Mouse (Mus musculus): Measurements from ENCODE around the gene Lpar3. TPM values are rescaled to one million over a fixed set of nuclear protein-coding genes. Genes with fewer than 3 reads are reported as not detected.

Lpar3 gene
- polyA plus RNA-seq, 1 experiment from 2014 or later: not detected

DNA sequence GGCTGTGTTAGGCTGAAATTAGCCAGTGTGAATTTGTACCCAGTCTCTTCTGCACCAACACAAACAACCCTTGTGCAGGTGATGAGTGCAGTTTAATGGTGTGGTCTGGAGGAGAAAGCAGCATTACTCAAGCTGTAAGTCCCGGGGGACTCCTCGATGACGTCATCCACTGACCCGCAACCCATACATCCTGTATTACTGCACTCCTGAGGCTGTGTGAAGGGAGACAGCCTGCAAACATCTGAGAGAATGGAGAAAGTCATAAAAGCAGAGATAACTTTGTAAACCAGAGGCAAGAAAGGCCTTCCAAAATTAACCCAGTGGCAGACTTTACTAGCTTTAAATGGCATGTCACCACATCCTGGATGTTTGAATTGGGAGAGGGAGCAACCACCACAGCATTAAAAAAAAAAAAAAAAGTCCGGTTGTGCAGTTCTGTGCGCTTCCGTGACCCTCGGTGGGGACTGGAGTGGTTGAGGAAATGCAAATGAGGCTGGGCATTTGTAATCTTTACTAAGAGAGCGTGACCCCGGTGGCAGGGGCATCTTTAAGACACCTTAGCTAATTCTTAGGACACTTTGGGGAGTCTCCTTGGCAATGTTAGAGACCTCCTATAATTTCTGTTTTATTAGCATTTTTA lies 36.8 kb downstream of the Lpar3 start:
- Histone ChIP-seq H3K79me2 (ENCODE audit: inconsistent target) (no peaks in the 10 kb centered on the region), H3K4me3 (ENCODE audit: inconsistent target) (no peak overlapping the region), H3K27ac (no peak overlapping the region), H3K36me3 (ENCODE audit: inconsistent target) (no peaks in the 10 kb centered on the region)
- WGBS (ENCODE audit: missing documents): 18% methylated on average over 10 of the region's 10 CpGs

DNA sequence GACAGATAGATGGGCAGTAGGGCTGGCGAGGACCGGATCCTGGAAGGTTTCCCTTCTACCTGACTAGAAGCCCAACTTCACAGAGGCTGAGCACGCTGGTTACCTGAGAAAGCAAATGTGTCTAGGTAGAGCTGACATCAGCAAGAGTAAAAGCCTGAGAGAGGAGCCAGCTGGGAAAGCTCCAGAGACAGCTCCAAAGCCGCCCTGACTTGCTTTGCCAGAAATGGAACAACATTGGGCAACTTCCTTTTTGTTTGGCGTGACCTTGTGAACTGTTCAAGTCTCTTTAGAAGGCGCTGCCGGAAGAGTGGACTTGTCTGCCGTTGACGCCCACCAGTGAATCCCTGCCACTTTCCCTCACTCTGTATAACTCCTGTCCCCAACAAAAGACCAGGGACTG lies 39.4 kb downstream of the Lpar3 start:
- no peaks in the 10 kb centered on the region for H3K36me3 ChIP-seq (ENCODE audit: inconsistent target)
- no peaks in the 10 kb centered on the region for H3K79me2 ChIP-seq (ENCODE audit: inconsistent target)
- no peak overlapping the region for H3K4me3 ChIP-seq (ENCODE audit: inconsistent target)
- no peak overlapping the region for H3K27ac ChIP-seq
- 68% methylated on average over 9 of the region's 9 CpGs for WGBS (ENCODE audit: missing documents)

DNA sequence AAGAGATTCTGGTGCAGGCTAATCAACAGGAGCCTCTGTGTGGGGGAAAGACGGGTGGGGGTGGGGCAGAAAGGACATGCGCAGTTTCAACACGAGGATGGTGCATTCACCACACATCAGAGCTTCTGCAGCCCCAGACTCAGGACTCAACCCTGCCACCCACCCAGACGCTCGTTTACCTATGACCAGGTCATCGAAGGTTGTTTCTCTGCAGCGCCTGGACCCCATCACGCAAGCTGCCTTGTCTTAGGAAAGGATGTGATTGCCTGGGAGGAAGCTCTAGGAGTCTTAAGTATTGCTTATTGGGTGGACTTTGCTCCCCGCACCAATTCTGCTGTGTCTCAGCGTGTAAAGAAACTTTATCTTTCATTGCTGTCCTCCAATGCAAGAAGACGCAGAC lies 40.1 kb downstream of the Lpar3 start:
- no peak overlapping the region for H3K27ac ChIP-seq
- no peaks in the 10 kb centered on the region for H3K36me3 ChIP-seq (ENCODE audit: inconsistent target)
- H3K79me2 ChIP-seq (ENCODE audit: inconsistent target): no peaks in the 10 kb centered on the region
- H3K4me3 ChIP-seq (ENCODE audit: inconsistent target): no peak overlapping the region
- WGBS (ENCODE audit: missing documents): 86% methylated on average over 11 of the region's 11 CpGs

DNA sequence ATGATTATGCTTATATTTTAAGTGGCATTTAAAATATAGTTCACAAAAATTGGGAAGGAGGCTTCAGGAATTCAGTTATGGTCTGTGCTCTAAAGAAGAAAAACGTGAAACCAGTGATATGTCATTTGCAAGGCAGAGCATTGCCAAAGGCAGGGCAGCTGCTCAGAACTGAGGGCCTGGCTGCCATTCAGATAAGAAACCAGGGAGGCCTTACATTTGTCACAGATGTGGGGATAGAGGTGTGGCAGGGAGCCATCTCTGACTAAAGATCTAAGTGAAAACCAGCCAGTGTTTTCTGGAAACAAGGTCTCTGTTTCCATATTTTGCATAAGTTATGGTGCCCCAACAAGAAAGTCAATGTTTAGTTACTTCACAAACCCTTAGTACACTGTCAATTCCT lies 41.8 kb downstream of the Lpar3 start:
- no peaks in the 10 kb centered on the region for H3K79me2 ChIP-seq (ENCODE audit: inconsistent target)
- H3K36me3 ChIP-seq (ENCODE audit: inconsistent target): no peaks in the 10 kb centered on the region
- 67% methylated on average over 1 of the region's 1 CpGs for WGBS (ENCODE audit: missing documents)
- H3K27ac ChIP-seq: no peak overlapping the region
- no peak overlapping the region for H3K4me3 ChIP-seq (ENCODE audit: inconsistent target)

DNA sequence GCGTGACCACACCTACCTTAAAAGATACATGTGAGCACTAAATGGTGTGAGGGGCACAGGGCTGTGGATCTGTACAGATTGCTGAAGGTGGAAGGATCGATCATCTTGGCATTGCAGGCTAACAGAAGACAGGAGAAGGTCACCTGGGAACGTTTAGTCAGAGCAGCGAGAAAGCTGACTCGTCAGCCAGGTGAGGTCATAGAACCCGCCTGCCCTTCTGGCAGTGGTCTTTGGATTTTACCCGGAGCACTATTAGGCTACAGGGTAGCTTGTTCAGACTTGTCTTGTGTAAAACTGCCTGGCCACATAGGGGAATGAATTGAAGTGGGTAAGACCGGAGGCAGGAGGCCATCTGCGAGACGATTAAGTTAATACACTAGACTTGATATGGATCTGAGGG lies 43.4 kb downstream of the Lpar3 start:
- WGBS (ENCODE audit: missing documents): 92% methylated on average over 10 of the region's 10 CpGs
- Histone ChIP-seq H3K4me3 (ENCODE audit: inconsistent target) (no peak overlapping the region), H3K27ac (no peak overlapping the region), H3K79me2 (ENCODE audit: inconsistent target) (no peaks in the 10 kb centered on the region), H3K36me3 (ENCODE audit: inconsistent target) (no peaks in the 10 kb centered on the region)

DNA sequence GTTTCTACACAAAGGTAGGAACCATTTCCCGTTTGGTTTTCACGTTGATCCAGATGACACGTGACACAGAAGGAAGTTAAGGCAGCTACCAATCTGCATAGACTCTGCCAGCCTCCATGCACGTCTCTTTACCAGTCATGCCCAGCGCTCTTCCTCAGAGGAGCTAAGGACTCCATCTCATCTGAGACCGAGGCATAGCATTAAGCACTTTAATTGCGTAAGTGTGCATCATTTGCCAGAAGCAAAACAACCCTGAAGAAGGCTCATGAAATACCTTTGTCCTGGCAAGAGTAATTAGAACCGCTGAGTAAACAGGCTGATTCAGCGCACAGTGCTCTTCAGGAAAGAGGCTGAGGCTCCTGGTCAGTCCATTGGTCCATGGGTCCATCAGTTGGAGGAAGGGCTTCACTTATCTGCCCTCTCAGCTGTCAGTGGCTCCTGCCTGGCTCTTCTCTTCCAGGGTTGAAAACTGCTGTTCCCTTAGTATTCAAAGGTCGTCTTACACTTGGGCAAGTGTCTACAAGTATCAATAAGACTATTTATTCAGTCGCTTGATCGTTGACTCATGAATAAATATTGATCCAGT lies 44.9 kb downstream of the Lpar3 start:
- no peaks in the 10 kb centered on the region for H3K36me3 ChIP-seq (ENCODE audit: inconsistent target)
- no peak overlapping the region for H3K4me3 ChIP-seq (ENCODE audit: inconsistent target)
- H3K27ac ChIP-seq: no peak overlapping the region
- H3K79me2 ChIP-seq (ENCODE audit: inconsistent target): no peaks in the 10 kb centered on the region
- WGBS (ENCODE audit: missing documents): 67% methylated on average over 12 of the region's 12 CpGs

DNA sequence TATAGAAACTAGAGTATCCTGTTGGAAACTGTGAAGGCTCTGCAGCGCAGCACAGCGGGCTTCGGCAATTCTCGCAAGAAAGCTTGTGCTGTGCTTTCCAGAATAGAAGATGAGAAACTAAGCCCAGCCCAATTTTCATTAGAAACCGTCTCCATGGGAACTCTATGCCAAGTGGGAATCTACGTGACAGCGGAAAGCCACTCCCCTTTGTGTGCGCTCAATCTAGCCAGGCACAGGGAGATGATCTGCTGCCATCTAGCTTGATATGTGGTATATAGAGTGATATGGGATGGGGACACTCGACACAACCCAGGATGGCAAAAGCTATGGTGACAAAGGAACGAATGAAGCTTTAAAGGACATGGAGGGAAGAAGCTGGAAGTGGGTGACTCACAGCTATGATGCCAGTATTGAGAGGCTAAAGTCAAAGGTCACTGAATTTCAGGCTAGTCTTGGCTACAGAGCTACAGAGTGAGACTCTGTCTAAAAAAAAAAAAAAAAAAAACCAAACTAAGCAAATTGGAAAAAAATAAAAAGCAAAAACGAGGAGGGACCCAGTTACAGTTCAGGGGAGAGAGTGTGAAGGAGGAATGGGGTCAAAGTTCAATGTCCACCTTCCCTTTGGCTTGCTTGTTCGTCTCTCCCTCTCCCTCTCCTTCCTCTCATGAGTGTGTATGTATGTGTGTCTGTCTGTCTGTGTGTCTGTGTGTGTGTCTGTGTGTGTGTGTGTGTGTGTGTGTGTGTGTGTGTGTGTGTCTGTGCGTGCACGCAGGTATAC lies 47.5 kb downstream of the Lpar3 start:
- no peaks in the 10 kb centered on the region for H3K79me2 ChIP-seq (ENCODE audit: inconsistent target)
- no peaks in the 10 kb centered on the region for H3K36me3 ChIP-seq (ENCODE audit: inconsistent target)
- no peak overlapping the region for H3K27ac ChIP-seq
- no peak overlapping the region for H3K4me3 ChIP-seq (ENCODE audit: inconsistent target)
- WGBS (ENCODE audit: missing documents): 87% methylated on average over 13 of the region's 14 CpGs

DNA sequence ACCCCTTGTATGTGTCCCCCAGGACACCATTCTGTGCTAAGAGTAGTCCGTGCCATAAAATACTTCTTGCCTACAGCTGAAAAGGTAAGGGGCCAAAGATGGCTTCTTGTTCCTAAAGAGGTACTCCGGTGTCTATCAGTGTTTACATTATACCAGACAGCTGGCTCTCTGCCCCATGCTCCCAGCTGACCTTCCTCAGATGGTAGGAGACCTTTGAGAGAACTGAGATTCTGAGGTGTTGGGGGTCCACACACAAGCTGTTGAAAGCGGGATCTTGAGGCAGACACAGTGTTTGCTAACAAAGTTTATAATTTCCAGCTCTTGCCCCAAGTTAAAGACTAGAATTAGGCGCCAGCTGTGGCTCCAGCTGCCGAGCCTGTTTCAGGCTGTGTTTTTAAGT lies 53.7 kb downstream of the Lpar3 start:
- Histone ChIP-seq H3K4me3 (ENCODE audit: inconsistent target) (no peak overlapping the region), H3K27ac (no peak overlapping the region), H3K79me2 (ENCODE audit: inconsistent target) (no peaks in the 10 kb centered on the region), H3K36me3 (ENCODE audit: inconsistent target) (no peaks in the 10 kb centered on the region)
- WGBS (ENCODE audit: missing documents): 60% methylated on average over 5 of the region's 5 CpGs

DNA sequence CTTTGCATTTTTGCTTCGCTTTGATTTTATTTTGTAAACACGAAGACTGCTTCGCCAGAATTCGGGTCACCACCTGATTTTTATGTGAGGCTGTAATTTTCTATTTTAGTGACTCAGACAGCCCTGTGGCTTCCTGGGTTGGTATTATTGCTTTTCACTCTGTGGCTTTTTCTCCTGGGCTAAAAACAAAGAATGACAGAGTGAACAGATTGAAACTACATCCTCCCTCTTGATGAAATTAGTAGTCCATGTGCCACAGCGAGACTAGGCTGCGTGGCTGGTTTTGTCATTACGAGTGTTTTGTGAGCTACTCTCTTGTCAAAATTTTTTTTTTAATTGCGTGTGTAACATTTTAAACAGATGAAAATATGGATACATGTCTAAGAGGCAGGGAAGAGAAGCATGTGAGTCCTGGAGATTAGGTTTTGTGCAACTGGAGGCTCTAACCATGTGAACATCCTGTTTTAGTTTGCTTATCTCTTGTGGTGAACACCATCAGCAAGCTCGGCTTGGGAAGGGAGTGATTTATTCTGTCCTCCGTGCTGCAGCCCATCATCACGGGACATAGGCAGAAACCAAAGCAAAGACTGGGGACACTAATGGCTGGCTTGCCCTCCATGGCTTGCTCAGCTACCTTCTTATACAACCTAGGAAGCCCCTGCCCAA lies 54.7 kb downstream of the Lpar3 start:
- Histone ChIP-seq H3K27ac (no peak overlapping the region), H3K36me3 (ENCODE audit: inconsistent target) (no peaks in the 10 kb centered on the region), H3K79me2 (ENCODE audit: inconsistent target) (no peaks in the 10 kb centered on the region), H3K4me3 (ENCODE audit: inconsistent target) (no peak overlapping the region)
- 7% methylated on average over 11 of the region's 11 CpGs for WGBS (ENCODE audit: missing documents)

DNA sequence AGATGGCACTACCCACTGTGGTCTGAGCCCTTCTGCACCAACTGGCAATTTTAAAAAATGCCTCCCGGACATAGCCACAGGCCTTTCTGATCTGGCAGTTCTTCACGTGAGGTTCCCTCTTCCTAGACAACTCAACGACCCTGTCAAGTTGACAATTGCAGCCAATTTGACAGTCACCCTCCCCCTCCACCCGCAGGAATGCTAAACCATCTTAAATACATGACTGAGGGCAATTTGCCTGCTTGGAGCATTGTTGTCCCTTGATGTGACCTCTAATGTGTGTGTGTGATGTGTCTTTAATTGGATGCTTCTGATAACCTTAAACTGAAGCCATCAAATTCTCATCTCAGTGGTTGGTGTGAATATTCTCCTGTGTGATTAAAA lies 55.3 kb downstream of the Lpar3 start:
- Histone ChIP-seq H3K36me3 (ENCODE audit: inconsistent target) (no peaks in the 10 kb centered on the region), H3K79me2 (ENCODE audit: inconsistent target) (no peaks in the 10 kb centered on the region), H3K27ac (no peak overlapping the region), H3K4me3 (ENCODE audit: inconsistent target) (no peak overlapping the region)
- WGBS (ENCODE audit: missing documents): 30% methylated on average over 4 of the region's 4 CpGs

DNA sequence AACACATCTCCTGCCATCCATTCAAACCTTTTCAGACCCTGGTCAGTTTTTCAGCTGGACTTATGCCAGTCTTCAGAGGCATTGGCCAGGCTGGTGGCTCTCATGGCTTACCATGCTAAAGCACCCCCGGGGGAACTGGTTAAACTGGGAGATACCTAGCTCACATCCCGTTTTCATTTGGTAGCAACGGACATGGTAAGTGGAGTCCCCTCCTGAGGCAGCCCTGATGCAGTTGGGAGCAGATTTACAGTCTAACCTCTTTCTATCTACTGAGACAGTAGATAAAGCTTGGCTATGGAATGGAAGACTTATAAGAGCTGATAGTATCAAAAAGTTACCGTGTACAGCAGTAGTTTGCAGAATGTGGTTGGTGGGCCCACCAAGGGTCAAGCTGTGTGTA lies 56.2 kb downstream of the Lpar3 start:
- WGBS (ENCODE audit: missing documents): 92% methylated on average over 4 of the region's 4 CpGs
- Histone ChIP-seq H3K79me2 (ENCODE audit: inconsistent target) (no peaks in the 10 kb centered on the region), H3K4me3 (ENCODE audit: inconsistent target) (no peak overlapping the region), H3K27ac (no peak overlapping the region), H3K36me3 (ENCODE audit: inconsistent target) (no peaks in the 10 kb centered on the region)

DNA sequence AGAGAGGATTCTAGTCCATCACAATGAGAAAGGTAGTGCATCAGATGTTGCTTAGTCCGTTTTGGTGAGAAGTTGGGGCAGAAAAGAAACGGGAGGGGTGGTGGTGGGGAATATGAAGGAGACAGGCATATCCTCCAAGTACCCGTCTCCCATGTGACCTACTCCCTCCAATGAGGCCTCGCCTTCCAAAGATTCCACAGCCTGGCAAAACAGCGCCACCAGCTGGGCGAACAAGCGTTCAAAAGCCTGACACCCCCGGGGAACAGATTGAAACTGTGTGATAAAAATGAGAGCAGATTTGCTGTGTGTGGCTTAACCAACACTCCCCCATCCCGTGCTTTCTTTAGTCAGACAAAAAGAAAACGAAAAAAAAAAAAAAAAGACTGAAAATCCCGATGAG lies 56.7 kb downstream of the Lpar3 start:
- WGBS (ENCODE audit: missing documents): 83% methylated on average over 11 of the region's 11 CpGs
- Histone ChIP-seq H3K79me2 (ENCODE audit: inconsistent target) (no peaks in the 10 kb centered on the region), H3K36me3 (ENCODE audit: inconsistent target) (no peaks in the 10 kb centered on the region), H3K4me3 (ENCODE audit: inconsistent target) (no peak overlapping the region), H3K27ac (no peak overlapping the region)

DNA sequence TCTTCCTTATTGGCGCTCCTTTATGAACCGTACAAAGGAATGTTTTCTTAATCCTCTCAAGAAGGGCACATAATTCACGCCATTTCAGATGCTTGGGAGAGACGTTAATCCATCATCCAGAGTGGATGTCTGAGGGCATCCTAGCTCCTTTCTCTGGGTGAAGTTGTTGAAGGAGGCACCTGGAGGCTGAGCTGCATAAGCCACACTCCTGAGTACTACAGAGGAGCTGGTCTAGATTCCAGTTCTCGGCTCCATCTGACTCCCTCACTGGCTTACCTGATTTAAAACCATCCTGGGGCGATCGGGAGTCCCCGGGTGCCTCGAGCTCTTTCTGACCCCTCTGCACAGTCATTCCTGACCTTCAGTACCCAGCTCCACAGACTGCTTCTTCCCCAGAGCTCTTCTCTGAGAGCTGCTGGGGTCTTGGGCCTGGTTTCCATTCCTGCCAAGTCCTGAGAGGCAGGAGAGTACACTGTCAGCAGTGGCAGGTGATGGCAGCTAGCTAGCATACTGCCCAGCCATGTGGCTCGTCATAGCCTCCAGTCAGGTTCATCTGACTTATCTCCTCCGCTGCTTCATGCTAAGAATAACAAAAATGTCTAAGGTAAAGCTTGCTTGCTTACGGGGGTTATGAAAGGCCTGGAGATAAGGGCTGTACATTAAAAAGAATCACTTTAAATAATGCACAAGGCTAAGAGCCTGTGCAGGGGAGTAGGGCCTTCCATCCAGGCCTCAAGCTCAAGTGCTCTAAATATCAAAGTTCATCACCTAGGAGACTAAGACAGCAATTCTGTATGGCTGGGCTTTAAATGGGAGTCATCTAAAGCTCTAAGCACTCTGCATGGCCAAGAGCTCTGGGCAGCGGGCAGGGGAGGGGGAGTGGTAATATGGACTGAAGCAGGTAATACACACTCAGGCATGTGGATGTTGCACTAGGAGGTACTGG lies 57.7 kb downstream of the Lpar3 start:
- Histone ChIP-seq H3K36me3 (ENCODE audit: inconsistent target) (no peaks in the 10 kb centered on the region), H3K79me2 (ENCODE audit: inconsistent target) (no peaks in the 10 kb centered on the region)
- WGBS (ENCODE audit: missing documents): 92% methylated on average over 13 of the region's 13 CpGs

DNA sequence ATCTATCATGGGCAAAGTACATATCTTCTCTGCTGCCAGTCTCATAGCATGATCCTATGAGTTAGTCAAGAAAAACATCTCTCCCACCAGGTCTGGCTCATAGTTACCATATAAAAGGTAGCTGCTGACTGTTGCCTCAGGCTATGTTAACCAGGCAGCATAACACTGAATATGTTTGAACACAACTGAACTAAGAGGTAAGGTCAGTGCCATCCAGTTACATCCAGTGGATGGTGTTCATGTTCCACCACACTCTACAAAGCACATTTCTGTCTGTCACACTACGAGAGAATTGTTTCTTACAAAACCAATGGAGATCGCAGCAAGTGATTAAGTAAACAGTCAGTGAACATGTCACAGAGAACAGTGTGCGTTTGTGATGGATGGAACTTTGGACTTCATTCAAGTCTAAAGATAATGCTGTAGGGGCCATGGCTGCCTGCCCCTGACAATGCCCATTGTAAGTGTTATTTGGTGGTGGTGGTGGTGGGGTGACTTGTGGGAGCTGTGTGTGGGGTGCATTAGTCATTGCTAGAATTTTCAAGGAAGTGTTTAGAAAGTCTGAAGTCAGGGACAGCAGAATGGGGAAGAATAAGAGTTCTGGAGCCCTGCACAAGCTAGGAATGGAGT lies 63.1 kb downstream of the Lpar3 start:
- no peaks in the 10 kb centered on the region for H3K79me2 ChIP-seq (ENCODE audit: inconsistent target)
- WGBS (ENCODE audit: missing documents): 63% methylated on average over 3 of the region's 3 CpGs
- no peak overlapping the region for H3K27ac ChIP-seq
- H3K36me3 ChIP-seq (ENCODE audit: inconsistent target): no peaks in the 10 kb centered on the region
- H3K4me3 ChIP-seq (ENCODE audit: inconsistent target): no peak overlapping the region

More for the DNA sequence above, 57.7 kb downstream of the Lpar3 start:
- Histone ChIP-seq H3K4me3 (ENCODE audit: inconsistent target) (no peak overlapping the region), H3K27ac (no peak overlapping the region)
